Mouse (Mus musculus): ENCODE measurements around the gene Ggnbp2.

GRCm38 (mm10) chr11:84794496-84795113 is 76.0 kb downstream of the Ggnbp2 start:
- no peak for TF ChIP-seq GATA1 (IDR thresholded peaks at IDR 0.05; ENCODE audit: borderline replicate concordance, low read length)
- TF ChIP-seq FLI1 (IDR thresholded peaks at IDR 0.05; ENCODE audit: low read length) = no peak
